Mouse (Mus musculus): ENCODE results near the gene Rora.

Rora gene

DNA sequence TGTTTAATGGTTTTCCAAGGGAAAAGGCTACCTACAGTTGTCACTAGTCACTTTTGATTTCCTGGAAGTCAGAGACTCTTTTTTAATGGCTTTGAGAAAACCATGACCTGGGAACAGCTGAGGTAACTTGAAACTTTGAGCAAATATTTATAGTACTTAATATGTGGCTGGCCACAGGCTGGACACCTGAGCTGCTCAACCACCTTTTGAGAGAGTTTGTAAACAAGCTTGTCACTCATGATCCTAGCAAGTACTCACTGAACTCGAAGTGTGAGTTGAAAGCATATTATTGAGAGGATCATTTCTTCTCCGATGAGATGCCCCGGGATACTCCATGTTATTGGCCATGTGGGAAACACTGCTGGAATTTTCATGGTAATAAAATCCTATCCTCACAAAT lies 353.1 kb downstream of the Rora start:
- in situ Hi-C loops (cut with MboI, MseI): no loop called here

DNA sequence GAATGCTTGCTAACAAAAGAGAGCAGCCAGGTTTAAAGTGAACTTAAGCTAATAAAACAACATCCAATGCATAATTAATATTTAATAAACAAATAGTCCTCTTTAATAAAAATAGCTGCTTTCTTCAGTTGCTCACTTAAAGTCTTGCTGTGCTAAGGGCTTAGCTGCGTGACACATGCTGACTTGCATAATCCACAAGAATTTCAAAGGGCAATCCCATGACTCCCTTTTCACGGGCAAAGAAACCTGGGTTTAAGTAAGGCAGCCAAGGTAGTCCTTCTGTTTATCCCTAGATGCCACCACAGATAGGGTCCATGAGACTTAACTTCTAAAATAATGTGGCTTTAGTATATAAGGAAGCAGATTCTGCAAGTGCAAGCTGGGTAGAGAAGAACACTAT lies 355.1 kb downstream of the Rora start:
- in situ Hi-C loops (cut with MboI, MseI): no loop called here

DNA sequence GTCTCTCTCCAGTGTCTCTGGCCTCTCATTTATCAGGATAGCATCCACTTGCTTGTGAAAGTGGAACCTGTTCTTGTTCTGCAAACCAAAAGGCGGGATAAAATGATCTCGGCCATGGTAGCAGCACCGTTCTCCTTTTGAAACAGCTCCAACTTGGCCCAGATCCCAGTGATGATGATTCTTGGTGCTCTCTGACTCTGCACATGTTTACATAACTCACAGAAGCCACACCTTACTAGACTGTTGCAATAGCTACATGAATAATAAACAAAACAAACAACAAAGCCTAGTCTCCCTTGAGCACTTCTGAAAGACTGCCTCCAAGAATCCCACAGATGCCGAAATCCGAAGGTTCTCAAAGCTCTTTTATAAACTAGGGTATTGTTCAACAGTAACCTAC lies 357.3 kb downstream of the Rora start:
- in situ Hi-C loops (cut with MboI, MseI): no loop called here

DNA sequence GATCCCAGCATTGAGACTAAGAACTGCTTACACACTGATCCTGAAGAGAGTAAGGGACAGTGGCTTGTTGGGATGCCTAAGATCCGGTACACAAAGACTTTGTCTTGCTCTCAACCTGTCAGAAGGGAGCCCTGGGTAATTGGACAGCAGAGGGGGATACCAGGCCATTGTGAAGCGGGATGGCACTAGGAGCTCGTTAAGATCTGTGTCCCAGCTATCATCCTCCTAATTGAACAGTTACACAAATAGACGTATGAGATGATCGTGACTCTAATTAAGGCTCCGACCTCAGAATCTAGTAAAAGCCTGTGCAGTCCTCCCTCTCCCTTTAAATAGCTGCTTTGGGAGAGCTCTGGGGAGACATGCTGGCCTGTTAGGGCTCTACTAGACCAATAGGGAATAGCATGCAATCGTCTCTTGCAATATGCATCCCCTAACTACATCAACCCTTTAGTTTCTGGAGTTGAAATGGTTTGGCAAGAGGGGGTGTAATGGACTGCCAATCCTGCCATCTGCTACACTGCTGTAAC lies 359.7 kb downstream of the Rora start:
- in situ Hi-C loops (cut with MboI, MseI): no loop called here

DNA sequence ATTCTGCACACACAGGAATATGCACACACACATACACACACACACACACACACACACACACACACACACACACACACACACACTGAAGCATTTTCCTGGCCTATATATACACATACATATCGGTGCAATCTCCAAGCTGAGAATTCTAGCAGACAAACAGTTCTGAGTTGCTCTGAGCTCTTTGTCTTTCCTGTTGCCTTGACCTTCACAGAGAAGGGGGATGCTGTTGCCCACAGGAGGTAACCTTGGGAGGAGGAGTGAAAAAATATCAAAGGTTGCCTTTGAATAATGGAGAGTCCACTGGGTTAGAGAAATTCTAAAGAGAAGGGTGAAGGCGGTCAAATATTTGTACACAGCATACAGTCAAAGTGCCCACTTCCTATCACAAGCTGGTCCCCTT lies 360.6 kb downstream of the Rora start:
- in situ Hi-C loops (cut with MboI, MseI): no loop called here

DNA sequence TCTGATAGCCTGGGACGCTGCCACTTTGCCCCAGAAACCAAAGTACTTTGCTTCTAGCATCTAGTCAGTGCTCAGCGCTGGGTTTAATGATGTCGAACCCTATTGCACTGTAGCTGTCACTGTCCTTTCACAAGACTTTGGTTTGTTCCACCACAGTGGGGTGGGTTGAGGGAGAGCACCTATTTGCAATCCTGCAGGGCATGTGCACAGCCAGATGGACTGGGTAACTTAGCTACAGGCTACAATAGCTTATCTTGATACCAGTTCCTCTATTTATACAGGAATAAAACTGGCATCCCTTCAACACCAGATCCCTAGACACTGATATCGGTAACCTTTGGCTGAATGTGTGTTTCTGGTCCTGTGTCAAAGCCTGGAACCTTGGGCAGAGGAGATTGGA lies 366.8 kb downstream of the Rora start:
- in situ Hi-C loops (cut with MboI, MseI): loop anchor here (5.0 kb wide), 1 partner anchor 38 kb away; no protein-coding TSS in a partner anchor

DNA sequence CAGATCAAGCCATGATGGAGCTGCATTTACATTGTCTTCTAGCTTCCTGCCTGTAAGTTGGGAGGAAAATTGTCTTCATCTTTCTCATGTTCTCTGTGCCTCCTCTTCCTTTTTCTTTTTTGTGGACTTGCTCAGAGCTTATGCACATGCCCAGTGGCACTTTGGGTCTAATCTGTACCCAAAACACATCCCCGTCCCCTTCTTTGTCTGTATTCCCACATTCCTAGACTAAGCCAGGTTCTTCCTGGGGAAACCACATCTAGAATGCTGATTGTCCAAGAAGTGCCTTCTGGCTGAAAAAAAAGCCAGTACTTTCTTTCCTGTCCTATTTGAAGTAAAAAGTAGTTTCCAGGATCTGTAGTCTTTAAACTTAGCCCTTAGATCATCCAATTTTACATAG lies 367.9 kb downstream of the Rora start:
- in situ Hi-C loops (cut with MboI, MseI): loop anchor here (5.0 kb wide), 1 partner anchor 39 kb away; no protein-coding TSS in a partner anchor

DNA sequence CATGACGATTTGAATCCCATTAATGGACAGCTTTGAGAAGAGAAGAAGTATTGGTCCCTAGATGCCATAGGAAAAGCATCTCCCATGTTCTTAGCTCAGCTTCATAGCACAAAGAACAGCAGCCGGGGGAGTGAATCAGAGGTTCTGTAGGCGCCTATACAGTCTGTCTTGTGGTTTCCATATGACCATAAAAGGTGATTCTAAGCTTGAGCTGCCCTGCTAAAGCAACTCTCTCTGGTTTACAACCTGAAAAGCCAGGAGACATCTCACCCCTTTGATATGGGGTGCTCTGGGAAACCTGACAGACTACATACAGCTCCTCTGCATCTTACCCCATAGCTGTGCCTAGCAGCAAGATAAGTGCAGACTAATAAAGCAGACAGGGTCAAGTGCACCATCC lies 369.7 kb downstream of the Rora start:
- in situ Hi-C loops (cut with MboI, MseI): loop anchor here (5.0 kb wide), 1 partner anchor 41 kb away; no protein-coding TSS in a partner anchor

DNA sequence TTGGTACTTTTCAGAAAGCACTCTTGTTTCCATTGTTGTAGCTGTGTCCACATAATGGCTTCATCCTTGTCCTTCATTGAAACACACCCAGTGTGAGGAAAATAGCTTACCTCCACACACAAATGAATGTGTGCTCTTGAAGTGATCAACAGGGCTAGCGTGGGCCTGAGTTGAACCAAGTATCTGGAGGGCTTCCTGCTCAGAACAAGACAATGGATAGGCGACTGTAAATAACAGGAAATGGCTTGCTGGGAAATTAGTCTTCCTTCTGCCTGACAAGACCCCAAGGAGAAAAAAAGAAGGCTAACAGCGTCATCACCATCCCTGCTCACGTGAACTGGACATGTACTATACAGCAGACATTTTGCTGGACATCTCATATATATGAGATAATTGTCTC lies 374.6 kb downstream of the Rora start:
- in situ Hi-C loops (cut with MboI, MseI): no loop called here

DNA sequence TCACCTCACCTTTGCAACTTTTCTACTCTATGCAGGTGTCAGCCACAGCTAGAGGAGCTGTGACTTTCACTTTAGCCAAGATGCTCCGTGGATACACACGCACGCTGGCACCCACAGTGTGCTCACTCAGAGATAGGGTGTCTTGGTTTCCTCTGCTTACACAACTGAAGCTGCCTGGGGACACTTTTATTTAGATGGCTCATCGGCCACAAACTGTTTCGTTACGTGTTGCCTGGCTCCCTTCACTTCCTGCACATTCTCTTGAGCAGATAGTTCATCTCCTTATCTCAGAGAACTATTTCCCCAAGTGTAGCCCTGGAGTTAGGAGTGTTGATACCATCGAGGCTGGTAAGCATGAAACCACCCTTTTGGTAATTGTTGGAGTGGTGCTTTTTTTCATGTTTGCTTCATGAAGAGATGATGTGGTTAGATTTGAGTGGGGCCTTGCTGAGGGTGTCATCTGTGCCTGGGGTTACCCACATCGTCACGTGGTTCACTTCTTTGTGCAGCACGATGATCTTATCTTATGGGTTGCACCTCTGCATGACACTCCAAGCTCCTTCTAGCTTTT lies 380.8 kb downstream of the Rora start:
- in situ Hi-C loops (cut with MboI, MseI): loop anchor here (5.0 kb wide), 1 partner anchor 258 kb away; no protein-coding TSS in a partner anchor

DNA sequence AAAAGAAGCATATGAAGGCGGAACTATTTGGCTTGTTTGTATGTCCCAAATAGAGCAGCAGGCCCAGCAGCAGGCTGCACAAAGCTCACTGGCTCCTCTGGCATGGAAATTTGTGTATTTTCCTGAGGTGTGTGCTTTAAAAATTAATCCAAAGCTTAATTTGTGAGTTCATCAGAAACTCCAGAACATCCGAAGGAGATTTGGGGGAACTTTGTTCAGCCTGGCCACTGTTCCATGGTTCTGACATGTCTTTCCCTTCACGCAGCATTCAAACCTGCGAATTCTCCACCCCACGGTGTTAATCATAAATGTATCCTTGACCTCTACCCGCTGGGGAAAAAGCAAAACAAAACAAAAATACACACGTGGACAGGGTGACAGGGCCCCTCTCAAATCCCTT lies 381.9 kb downstream of the Rora start:
- in situ Hi-C loops (cut with MboI, MseI): loop anchor here (5.0 kb wide), 1 partner anchor 42 kb away; no protein-coding TSS in a partner anchor

DNA sequence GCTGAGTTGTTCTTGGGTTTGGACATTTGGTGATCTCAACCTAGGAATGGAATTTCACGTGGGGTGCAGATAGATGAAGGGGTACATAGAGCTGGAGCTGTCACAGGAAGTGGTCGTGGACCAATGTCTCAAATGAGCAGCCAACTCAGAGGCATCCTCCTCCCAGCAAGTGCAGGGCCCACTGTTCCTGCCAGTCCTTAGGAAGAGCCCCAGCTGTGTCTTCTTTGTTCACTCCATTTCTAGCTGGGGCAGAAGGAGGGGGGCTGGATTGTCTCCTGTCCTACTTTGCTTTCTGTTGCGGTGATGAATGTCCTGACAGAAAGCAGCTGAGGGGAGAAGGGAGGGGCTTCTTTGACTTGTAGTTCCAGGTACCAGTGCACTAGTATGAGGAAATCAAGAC lies 382.7 kb downstream of the Rora start:
- in situ Hi-C loops (cut with MboI, MseI): loop anchor here (5.0 kb wide), 1 partner anchor 41 kb away; no protein-coding TSS in a partner anchor

DNA sequence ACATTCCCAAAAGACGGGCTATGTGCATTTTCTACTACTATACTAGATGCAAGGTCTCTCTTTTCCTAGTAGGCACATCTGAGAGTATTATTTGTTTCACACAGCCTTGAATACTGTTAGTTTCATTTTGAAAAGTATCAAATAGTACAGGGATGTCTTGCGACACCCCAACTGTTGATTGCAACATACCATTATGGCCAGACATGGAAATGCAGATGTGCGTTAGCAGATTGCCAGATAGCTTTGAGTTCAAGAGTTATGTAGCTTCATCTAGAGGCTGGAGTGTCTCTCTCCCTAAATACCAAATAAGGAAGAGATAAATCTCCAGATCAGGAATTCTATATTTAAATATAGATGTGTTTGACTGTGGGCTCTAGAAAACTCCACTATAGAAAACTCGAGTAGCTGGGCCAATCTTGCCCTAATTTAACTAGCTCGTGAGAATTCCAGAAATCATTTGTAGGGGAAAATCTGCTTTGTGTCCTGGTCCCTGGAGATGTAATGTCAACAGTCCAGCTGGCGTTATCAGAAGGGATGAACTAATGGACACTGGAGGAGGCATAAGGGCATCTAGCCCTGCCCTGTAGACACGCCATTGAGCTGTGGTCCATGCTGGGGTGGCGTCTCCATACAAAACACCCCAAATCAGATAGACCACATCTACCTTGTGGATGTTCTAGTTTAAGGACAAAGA lies 390.5 kb downstream of the Rora start:
- in situ Hi-C loops (cut with MboI, MseI): no loop called here

DNA sequence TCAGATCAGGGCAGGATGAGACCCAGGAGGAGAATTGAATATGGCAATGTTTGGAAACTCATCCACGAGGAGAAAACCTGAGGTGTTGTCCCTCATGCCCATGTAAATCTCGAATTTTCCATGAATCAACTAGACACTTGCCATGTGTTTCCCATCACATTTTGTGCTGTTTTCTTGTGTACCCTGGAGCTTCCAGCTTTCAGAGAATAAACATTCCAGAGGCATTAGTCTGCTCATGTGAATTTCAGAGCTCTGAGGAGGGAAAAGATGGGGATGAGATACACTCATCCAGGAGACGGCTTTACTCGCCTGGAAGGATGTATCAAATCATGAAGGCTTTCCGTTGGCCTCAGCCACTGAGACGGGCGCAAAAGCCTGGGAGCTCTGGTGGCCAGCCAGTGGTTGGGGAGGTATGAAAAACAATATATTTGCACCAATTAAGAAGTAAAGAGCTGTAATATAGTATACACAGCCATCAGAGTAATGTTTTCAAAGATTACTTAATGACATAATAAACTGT lies 391.1 kb downstream of the Rora start:
- in situ Hi-C loops (cut with MboI, MseI): no loop called here

DNA sequence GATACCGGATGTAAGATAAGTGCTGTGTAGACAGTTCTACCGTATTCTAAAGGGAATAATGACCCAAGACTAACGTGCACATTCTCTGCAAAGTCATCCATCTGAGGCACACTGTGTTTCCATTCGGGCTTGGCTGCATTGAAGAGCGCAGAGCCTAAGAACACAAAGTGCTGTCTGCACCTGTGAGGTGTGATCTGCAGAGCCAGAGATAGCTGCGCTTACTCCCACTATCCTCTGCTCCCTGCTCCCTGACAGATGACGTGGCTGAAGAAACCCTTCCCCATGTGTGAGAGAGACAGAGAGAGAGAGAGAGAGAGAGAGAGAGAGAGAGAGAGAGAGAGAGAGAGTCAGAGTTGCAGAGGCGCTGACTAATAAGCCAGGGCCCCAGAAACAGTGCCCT lies 392.3 kb downstream of the Rora start:
- in situ Hi-C loops (cut with MboI, MseI): no loop called here

DNA sequence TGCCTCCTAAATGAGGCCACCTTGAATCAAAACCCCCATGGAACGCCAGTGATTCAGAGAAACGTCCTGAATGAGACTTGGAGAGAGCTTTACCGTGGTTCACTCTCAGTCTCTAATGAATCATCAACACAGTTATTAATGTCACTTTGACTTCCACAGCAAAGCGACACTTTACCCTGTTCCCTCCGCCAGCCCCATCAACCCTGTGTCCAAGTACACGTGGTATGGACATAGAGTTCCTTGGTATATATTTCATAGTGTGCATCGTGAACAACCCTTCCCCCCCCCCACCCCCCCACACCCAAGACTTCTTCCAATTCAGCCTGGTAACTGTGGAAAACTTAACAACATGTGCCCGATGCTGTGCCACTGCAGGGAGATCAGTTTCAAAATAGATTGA lies 397.3 kb downstream of the Rora start:
- in situ Hi-C loops (cut with MboI, MseI): no loop called here

DNA sequence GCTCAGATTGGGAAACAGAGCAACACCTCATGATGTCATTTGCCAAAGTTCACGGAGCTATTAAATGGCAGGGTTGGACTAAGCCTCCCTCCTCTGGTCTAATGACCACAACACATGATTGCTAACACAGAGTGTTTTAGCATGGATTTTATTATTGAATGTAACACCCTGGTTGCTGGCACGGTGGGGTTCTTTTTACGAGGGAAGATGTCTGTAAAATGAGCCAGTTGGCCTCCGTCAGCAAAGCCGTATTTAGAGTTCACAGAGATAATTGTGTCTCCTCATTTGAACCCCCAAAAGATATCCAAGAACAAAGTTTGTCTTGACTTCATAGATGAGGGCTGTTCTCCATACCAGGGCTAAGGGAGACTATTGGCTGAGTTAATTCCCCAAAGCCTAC lies 398.3 kb downstream of the Rora start:
- in situ Hi-C loops (cut with MboI, MseI): no loop called here

DNA sequence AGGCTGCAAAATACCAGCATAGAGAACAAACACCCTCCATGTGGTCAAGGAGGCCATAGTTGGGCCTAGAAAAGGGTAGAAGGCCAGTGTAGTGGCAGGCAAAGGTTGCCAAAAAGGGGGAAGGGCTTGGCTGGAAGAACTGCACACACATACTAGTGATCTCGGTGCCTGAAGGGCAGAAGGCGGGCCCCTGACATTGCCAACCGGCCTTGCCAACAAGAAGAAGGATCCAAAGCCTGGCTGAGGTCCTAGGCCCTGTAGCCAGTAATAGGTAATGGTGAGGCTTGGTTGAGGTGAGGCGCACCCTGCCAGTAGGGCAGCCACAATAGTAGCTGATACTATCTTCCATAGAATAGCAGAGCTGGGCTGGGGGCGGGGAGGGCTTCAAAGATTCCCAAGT lies 401.7 kb downstream of the Rora start:
- in situ Hi-C loops (cut with MboI, MseI): no loop called here

DNA sequence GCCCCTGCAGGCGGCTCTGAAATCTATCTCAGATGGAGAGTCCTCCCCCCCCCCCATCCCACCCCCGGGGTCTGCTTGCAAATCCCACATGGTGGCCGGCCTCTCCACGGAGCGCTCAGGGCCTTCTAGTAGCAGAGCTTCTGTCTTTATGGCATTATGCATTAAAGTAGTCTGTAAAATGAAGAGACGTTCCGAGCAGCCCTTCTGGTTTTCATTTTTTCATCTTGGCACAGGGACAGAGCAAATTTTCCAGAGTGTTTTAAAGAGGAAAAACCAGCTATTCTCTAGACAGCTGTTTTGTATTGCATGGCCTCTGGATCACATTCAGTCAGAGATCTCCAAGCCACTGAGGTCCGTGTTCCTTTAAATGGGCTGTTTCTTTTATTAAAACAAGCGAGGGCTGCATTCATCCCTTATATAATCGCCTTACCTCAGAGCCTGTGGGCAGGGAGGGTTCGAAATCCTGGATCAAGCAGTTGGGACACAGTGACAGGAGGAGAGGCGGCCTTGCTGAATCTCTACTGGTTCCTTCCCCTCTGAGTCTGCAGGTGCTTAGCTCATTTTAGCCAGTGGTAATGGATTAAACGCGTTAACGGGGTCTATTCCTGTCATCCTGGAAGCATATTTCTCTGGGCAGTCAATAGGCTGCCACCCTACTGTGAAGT lies 417.7 kb downstream of the Rora start:
- in situ Hi-C loops (cut with MboI, MseI): loop anchor here (5.0 to 10.0 kb wide), 2 partner anchors 86 to 223 kb away; no protein-coding TSS in a partner anchor

DNA sequence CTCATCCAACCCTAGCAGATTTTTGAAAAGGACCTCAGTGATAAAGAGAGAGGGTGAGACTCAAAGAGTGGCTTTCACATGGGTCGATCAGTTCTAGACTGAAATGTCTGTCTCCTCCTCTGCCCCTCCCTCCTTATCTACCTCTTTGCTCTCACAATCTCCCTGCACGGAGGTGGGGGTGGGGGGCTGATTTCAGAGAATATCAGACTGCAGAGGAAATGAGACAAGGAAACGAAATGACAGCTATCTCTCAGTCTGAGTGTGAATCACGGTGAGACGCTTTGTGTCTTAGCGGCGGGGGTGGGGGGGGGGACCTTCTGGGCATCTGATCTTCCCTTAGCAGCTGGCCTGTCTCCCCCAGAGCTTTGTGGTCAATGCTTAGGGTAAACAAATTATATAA lies 419.7 kb downstream of the Rora start:
- in situ Hi-C loops (cut with MboI, MseI): loop anchor here (5.0 to 10.0 kb wide), 2 partner anchors 84 to 222 kb away; no protein-coding TSS in a partner anchor

DNA sequence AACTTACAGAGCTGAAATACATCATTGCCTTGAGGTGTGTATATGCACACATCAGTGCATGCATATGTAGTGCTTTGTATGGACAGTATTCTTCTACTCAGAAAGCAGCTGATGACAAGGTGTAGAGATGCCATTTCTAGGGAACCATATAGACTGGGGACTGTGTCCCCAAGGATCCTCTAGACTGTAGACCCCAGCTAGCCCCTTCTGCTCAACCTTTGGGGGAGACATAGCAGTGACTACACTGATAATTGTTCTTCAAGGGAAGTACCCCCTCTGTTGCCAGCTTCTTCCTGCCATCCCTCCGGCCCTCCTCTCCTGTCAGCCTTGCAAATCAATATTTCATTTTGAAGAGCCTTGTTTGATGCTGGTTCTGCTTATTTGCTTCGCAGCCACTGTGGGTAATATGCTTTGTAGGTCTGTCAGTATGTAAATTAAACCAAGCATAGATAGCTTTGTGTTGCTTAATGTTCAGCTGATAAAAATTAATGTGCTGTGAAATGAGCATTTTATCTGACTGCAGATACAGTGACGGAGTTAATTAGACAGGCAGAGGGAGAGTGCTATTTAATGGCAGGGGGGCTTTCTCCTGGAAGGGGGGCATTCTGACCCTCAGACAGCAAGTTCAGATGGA lies 430.6 kb downstream of the Rora start:
- in situ Hi-C loops (cut with MboI, MseI): no loop called here

All from regulatory T cell (primary cell).